Mouse (Mus musculus): Measurements from ENCODE around the gene Elmo2.

GRCm38 (mm10) chr2:165250903-165251302 lies 75.4 kb downstream of the Elmo2 start:
- TF ChIP-seq POLR2A (IDR thresholded peaks at IDR 0.05; ENCODE audit: low read depth, low read length) (no peak), CTCF (conservative IDR thresholded peaks at IDR 0.05; ENCODE audit: insufficient read depth, insufficient read length, low read depth, low read length) (no peak)
